Mouse (Mus musculus) erythroid progenitor cell, adult 5-6 weeks (primary cell): ENCODE measurements around the gene Tceanc2. TPM values are rescaled to one million over a fixed set of nuclear protein-coding genes. Genes with fewer than 3 reads are reported as not detected.
A peak's percentile ranks its signal among the peaks of the same experiment; 100 is the strongest.

ENCODE experiments used
- ATAC-seq: replicated peaks from 2 replicates; pipeline ENCODE4 v1.8.0; 2016; ENCODE audit warnings: moderate number of reproducible peaks, mild to moderate bottlenecking, moderate TSS enrichment, inconsistent platforms; ENCODE audit not compliant: poor library complexity, low FRiP score, severe bottlenecking
- total RNA-seq, 2 experiments: library from RNA; stranded (forward) in 1 of 2; stranded (reverse) in 1 of 2; fragments of 150-400 nt in 1 of 2; fragments of 186-747, 209-891 nt in 1 of 2; gene quantifications; 2 replicates each; pipeline versions ENCODE4 v1.2.3 to v1.2.4; 2015 to 2017; ENCODE audit warnings: low replicate concordance in 2 of 2

Gene Tceanc2
- total RNA-seq, 2 experiments from 2014 or later: 13.4 to 48.4 TPM

DNA sequence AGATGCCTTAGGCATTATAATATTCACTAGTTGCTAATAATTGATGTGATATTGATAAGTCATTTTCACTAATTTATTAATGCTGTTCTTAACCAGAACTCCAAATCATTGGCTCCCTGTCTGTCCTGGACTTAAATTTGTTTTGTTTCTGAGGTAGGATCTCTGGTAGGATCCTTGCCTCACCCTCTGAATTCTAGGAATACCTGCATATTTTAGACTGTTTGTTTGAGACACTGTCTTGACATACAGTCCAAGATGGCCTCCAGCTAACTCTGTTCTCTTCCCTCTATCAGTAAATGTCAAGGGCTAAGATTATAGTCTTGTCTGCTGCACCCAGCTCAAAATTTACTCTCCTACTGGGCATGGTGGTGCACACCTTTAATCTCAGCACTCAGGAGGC is 1.8 kb upstream of the Tceanc2 start:
- ATAC-seq: no peak

GRCm38 (mm10) chr4:107179561-107179960 is 645 bp upstream of the Tceanc2 start:
- no peak for ATAC-seq

DNA sequence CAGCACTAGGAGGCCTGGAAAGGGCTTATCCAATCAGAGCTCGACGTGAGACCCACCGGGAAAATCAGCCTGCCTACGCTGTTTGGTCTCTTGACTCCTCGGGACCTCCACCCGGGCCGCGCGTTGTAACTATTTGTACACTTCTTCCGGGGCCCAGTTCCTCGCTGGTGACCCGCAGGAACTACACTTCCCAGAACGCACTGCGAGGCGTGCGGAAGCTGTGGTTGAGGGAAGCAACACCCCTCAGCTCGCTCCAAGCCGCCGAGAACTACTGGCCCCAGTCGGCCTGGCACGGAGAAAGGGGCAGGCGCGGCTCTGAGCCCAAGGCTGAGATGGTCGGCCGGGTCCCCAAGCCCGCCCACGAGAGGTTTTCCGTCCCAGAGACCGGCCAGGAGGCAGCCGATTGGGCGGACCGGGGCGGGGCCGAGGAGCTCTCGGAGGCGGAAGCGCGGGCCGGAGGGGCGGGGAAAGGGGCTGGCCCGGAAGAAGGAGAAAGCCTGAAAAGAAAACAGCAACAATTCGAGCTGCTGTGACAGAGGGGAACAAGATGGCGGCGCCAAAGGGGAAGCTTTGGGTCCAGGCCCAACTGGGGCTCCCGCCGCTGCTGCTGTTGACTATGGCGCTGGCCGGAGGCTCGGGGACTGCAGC is 610 bp downstream of the Tceanc2 start, which contains the start of gene Tmem59:
Gene Tmem59 (plus strand): TSS at position 218 of the 648 bp plus-strand sequence.
- ATAC-seq: peak; percentile 84

DNA sequence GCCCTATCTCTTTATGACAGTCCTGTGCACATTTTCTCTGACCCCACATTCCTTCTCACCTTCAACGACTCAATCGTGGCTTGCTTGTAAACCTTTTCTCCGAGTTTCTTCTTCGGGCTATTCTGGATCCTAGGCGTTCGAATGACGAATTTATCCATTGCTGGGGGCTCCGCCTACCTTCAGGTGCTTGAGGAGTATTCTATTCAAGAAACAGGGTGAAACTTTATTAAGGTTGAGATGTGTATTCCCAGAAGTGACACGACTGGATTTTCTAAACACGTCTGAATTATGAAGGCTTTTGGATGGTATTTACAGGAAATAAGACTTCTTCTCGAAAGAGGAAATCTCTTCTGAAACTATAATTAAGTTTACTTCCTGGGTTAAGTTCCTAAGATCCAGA is 1.4 kb downstream of the Tceanc2 start:
- no peak for ATAC-seq

- ATAC-seq: no peak
These were observed 11.1 kb downstream of the Tceanc2 start for GRCm38 (mm10) chr4:107167798-107168197.

DNA sequence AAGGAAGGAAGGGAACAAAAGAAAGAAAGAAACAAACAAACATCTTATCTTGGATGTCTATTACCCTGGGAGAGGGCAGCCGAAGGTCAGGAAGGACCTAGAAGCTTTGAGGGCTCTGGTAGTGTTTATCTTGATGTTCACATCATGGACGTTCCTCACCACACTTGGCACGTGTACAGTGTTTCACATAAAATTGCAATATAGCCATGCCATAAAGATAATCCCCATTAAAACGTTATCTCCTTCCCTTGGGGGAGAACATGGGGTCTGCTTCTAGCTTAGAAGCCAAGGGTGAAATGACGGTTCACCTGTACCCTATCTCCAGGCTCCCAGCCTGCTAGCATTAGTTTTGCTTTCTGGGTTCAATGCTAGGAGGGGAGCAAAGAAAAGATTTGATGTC is 12.2 kb downstream of the Tceanc2 start:
- ATAC-seq: no peak

GRCm38 (mm10) chr4:107163756-107164587 is 14.9 kb downstream of the Tceanc2 start:
- peak; percentile 92 for ATAC-seq

GRCm38 (mm10) chr4:107163341-107163740 is 15.6 kb downstream of the Tceanc2 start:
- ATAC-seq: no peak

DNA sequence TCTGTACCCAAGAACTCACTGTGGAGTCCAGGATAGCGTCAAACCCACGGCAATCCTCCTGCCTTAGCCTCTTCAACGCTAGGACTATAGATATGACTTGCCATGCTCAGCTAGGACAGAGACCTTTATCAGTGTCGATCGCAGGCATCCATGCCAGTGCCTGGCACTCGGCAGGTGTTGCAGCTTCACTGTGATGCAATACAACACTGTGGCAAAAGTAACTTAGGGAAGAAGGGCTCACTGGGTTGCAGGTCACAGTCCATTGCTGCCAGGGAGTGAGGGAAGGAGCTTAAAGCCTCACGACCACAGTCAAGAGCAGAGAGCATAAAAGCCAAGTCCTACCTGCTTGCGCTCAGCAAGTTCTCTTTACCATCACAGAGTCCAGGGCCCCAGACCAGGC is 18.7 kb downstream of the Tceanc2 start:
- no peak for ATAC-seq

DNA sequence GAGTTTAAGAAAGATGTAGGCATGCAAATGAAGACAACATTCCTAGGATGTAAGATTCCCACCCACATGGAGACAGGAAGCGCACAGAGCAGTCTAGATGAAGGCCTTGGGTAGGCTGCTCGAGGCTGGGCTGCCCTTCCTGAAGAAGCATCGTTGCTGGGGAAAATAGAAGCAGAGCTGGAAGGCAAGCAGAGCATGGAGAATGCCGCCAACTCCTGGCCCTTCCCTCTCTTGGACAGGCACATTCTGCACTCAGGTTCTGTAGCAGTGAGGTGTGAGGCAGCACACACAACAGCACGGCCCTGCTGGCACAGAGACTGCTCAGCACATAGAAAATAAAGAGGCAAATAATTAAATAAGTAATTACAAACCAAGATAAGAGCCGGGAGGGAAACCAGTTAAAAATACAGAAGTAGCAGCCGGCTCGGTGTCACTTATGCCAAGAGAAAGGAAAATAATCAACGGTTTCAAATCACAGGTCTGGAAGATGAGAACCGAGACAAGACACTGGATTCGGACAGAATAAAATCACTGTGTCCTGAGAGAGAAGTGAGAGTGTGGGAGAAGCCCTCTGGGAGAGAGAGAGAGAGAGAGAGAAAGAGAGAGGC is 19.6 kb downstream of the Tceanc2 start:
- ATAC-seq: no peak

GRCm38 (mm10) chr4:107156983-107157401 is 21.9 kb downstream of the Tceanc2 start:
- no peak for ATAC-seq

GRCm38 (mm10) chr4:107152571-107152970 is 26.3 kb downstream of the Tceanc2 start:
- ATAC-seq: no peak

DNA sequence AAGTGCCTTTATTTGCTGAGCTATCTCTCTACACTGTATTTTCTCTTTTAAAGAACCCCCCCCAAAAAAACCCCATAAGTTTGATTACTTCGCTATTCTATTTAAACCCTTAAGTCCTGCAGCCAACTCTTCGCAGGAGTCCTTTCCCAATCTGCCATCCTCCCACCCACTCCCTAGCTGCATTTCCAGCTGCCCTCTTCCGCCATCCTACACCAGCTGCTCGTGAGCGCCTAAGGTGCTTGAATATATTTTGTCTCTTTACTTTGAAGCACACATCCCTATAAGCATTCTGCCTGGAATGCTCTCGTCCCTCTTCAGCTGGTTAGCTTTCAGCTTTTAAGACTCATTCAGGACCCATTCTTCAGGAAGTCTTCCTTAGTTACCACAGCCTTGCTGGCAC is 27.9 kb downstream of the Tceanc2 start:
- no peak for ATAC-seq

DNA sequence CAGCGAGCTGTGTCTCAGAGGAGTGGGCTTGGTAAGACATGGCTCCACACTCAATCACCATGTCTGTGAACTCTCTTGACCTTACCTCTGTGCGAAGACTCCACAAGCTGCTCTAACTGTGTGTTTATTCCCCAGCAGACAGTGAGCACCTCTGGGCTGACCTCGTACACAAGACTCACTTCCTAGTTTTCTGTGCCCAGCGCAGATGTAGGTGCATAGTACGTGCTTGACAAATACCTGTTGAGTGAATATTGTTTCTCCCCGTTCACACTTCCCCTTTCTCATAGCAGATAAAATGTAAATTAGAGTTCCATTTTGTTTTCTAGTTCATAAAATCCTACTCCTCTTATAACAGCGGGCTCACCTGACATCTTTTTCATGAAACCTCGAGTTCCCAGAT is 35.4 kb downstream of the Tceanc2 start:
- ATAC-seq: no peak

DNA sequence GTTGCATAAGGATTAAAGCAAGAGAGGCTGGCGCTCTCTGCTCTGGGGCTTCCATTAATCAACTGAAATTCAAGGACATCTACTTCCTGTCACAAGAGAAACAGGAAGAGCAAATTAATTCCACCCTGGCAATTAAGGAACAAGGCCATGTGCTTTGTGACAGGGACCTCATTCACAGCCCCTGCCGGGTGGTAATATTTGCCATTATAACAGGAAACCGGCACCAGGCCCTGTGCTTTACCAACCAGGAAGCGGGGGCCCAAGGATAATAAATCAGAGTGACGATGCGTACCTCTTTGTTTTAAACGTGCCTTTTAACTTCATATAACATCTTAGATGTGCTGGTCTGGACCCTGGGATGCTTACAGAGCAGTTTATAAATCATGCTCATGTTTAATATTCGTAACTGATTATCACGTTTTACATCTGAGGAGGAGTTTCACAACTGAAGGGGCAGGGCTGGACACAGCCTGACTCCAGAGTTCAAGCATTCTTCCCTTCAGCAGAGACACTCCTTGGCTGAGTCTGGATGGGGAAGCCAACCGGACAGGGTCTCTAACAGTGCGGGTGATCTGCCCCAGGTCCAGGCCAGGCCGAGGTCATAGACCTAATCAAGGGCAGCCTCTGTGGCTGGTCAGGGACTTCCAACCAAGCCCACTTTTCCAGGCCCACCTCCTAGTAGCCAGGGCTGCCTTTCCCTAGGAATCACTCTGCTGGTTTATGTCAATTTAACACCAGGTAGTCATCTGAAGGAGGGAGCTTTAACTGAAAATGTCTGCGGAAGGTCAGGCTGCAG is 38.9 kb downstream of the Tceanc2 start:
- ATAC-seq: no peak

- ATAC-seq: no peak
These were observed 39.7 kb downstream of the Tceanc2 start for GRCm38 (mm10) chr4:107138948-107139835.

DNA sequence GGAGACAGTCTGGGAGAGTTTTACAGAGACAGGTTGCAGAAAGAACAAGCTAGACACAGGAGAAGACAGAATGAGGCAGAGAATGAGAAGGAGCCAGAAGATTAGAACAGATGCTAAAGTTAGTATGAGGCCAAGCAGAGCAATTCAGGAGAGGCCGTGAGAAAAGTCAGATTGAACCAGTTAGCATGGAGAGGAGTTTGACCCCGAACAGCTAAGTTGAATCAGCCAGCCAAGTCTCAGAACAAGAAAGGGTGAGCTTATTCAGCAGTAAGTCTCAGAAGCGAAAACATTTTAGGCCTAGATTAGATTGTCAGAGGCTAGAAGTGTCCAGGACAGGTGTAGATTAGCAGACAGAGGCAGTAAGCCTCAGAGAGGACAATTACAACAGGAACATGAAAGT is 42.4 kb downstream of the Tceanc2 start:
- ATAC-seq: no peak

DNA sequence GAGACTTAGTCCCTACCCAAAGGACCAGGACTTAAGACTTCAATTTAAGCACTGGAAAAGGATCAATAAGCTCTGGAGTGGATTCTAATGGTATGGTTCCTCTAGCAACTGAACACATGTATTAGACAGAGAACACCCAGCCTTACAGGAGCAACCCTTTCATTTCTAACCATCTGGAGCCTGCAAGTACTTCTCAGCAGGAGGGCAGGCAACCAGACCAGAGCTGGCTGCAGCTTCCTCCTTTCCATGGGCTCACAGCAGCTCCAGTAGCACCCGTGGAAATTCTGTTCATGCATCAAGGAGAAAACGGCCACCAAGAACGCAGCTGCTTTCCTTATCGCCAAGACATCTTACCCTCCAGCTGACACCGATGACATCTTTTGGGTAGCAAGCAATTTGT is 43.3 kb downstream of the Tceanc2 start:
- no peak for ATAC-seq

DNA sequence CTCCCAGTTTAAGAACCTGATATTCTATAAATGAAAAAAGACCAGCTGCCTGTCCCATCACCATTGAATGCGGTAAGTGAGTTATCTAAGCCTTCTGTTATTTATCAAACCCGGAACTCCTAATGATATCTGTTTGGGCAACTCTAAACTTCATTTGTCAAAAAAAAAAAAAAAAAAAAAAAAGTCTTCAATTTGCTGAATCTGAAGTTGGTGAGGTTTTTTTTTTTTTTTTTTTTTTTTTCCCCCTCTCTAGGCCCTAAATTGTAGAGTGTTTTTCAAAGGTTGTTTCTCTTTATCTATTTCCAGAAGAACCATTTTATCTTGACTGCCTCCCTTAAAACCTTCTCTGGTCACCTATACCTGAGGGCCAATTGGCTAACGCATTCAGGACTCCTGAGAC is 44.0 kb downstream of the Tceanc2 start:
- no peak for ATAC-seq
